Mouse (Mus musculus): ENCODE results near the gene Cxadr. TPM values are rescaled to one million over a fixed set of nuclear protein-coding genes. Genes with fewer than 3 reads are reported as not detected.

The Cxadr gene
- total and polyA plus RNA-seq, 3 experiments: 13.8 to 43.8 (median 40.5) TPM

- TF ChIP-seq POLR2A (IDR thresholded peaks at IDR 0.05; ENCODE audit: insufficient read depth, low read depth, low read length) (no peak), CTCF (IDR thresholded peaks at IDR 0.05) (no peak), EP300 (IDR thresholded peaks at IDR 0.05; ENCODE audit: insufficient read depth, low read depth, low read length) (no peak)
- Histone ChIP-seq H3K27ac (no peak overlapping the region), H3K27me3 (ENCODE audit: control insufficient read depth, insufficient read depth, low read length) (no peaks in the 10 kb centered on the region), H3K4me1 (ENCODE audit: control insufficient read depth, insufficient read depth, low read length) (peaks cover 2% of the 10 kb centered on the region; the same call in 1 of the 2 replicates), H3K4me3 (no peak overlapping the region), H3K36me3 (ENCODE audit: control insufficient read depth, insufficient read depth, low read length) (no peaks in the 10 kb centered on the region), H3K79me2 (replicated peaks; ENCODE audit: control insufficient read depth, insufficient read depth, low read length) (no peaks in the 10 kb centered on the region), H3K9ac (ENCODE audit: low read depth, low read length) (no peak overlapping the region)
- 78% methylated on average over 7 of the region's 7 CpGs for WGBS
- intact Hi-C loops (cut with DNase I): loop anchor here (5.0 kb wide), 1 partner anchor 62 kb away; no protein-coding TSS in a partner anchor
- DNase-seq: no peak
Observed at GRCm38 (mm10) chr16:78319711-78320110, 18.4 kb downstream of the Cxadr start.

- H3K4me1 ChIP-seq (ENCODE audit: control insufficient read depth, insufficient read depth, low read length): peaks cover 2% of the 10 kb centered on the region; the same call in 1 of the 2 replicates
- no peaks in the 10 kb centered on the region for H3K79me2 ChIP-seq (replicated peaks; ENCODE audit: control insufficient read depth, insufficient read depth, low read length)
- H3K36me3 ChIP-seq (ENCODE audit: control insufficient read depth, insufficient read depth, low read length): no peaks in the 10 kb centered on the region
- intact Hi-C loops (cut with DNase I): no loop called here
- H3K27ac ChIP-seq: no peak overlapping the region
- no peak for DNase-seq
- 26% methylated on average over 7 of the region's 7 CpGs for WGBS
- H3K4me3 ChIP-seq: no peak overlapping the region
- H3K27me3 ChIP-seq (ENCODE audit: control insufficient read depth, insufficient read depth, low read length): no peaks in the 10 kb centered on the region
- TF ChIP-seq POLR2A (IDR thresholded peaks at IDR 0.05; ENCODE audit: insufficient read depth, low read depth, low read length) (no peak), EP300 (IDR thresholded peaks at IDR 0.05; ENCODE audit: insufficient read depth, low read depth, low read length) (no peak), CTCF (IDR thresholded peaks at IDR 0.05) (no peak)
- no peak overlapping the region for H3K9ac ChIP-seq (ENCODE audit: low read depth, low read length)
Observed at GRCm38 (mm10) chr16:78321559-78321958, 20.3 kb downstream of the Cxadr start.

- intact Hi-C loops (cut with DNase I): no loop called here
- H3K4me1 ChIP-seq (ENCODE audit: control insufficient read depth, insufficient read depth, low read length): peaks cover 2% of the 10 kb centered on the region; the same call in 1 of the 2 replicates
- H3K27me3 ChIP-seq (ENCODE audit: control insufficient read depth, insufficient read depth, low read length): no peaks in the 10 kb centered on the region
- H3K27ac ChIP-seq: no peak overlapping the region
- H3K36me3 ChIP-seq (ENCODE audit: control insufficient read depth, insufficient read depth, low read length): no peaks in the 10 kb centered on the region
- H3K4me3 ChIP-seq: no peak overlapping the region
- no peaks in the 10 kb centered on the region for H3K79me2 ChIP-seq (replicated peaks; ENCODE audit: control insufficient read depth, insufficient read depth, low read length)
- TF ChIP-seq POLR2A (IDR thresholded peaks at IDR 0.05; ENCODE audit: insufficient read depth, low read depth, low read length) (no peak), CTCF (IDR thresholded peaks at IDR 0.05) (no peak), EP300 (IDR thresholded peaks at IDR 0.05; ENCODE audit: insufficient read depth, low read depth, low read length) (no peak)
- H3K9ac ChIP-seq (ENCODE audit: low read depth, low read length): no peak overlapping the region
- 35% methylated on average over 7 of the region's 7 CpGs for WGBS
- DNase-seq: no peak
Observed at GRCm38 (mm10) chr16:78322140-78322539, 20.9 kb downstream of the Cxadr start.

- DNase-seq: no peak
- no peaks in the 10 kb centered on the region for H3K27me3 ChIP-seq (ENCODE audit: control insufficient read depth, insufficient read depth, low read length)
- intact Hi-C loops (cut with DNase I): no loop called here
- H3K4me1 ChIP-seq (ENCODE audit: control insufficient read depth, insufficient read depth, low read length): no peaks in the 10 kb centered on the region
- H3K4me3 ChIP-seq: no peak overlapping the region
- no peaks in the 10 kb centered on the region for H3K36me3 ChIP-seq (ENCODE audit: control insufficient read depth, insufficient read depth, low read length)
- no peak overlapping the region for H3K27ac ChIP-seq
- WGBS: 44% methylated on average over 27 of the region's 27 CpGs
- no peak for TF ChIP-seq POLR2A (IDR thresholded peaks at IDR 0.05; ENCODE audit: insufficient read depth, low read depth, low read length)
- TF ChIP-seq EP300 (IDR thresholded peaks at IDR 0.05; ENCODE audit: insufficient read depth, low read depth, low read length): no peak
- TF ChIP-seq CTCF (IDR thresholded peaks at IDR 0.05): peak; percentile 20
- no peaks in the 10 kb centered on the region for H3K79me2 ChIP-seq (replicated peaks; ENCODE audit: control insufficient read depth, insufficient read depth, low read length)
- no peak overlapping the region for H3K9ac ChIP-seq (ENCODE audit: low read depth, low read length)
Observed at GRCm38 (mm10) chr16:78325972-78326848, 24.9 kb downstream of the Cxadr start.

- H3K27ac ChIP-seq: no peak overlapping the region
- no peaks in the 10 kb centered on the region for H3K36me3 ChIP-seq (ENCODE audit: control insufficient read depth, insufficient read depth, low read length)
- DNase-seq: no peak
- no peak overlapping the region for H3K4me3 ChIP-seq
- H3K4me1 ChIP-seq (ENCODE audit: control insufficient read depth, insufficient read depth, low read length): no peaks in the 10 kb centered on the region
- no peak for TF ChIP-seq CTCF (IDR thresholded peaks at IDR 0.05)
- TF ChIP-seq POLR2A (IDR thresholded peaks at IDR 0.05; ENCODE audit: insufficient read depth, low read depth, low read length): no peak
- WGBS: 78% methylated on average over 7 of the region's 7 CpGs
- H3K79me2 ChIP-seq (replicated peaks; ENCODE audit: control insufficient read depth, insufficient read depth, low read length): no peaks in the 10 kb centered on the region
- intact Hi-C loops (cut with DNase I): no loop called here
- H3K27me3 ChIP-seq (ENCODE audit: control insufficient read depth, insufficient read depth, low read length): no peaks in the 10 kb centered on the region
- no peak overlapping the region for H3K9ac ChIP-seq (ENCODE audit: low read depth, low read length)
Observed at GRCm38 (mm10) chr16:78327562-78327961, 26.3 kb downstream of the Cxadr start.

GRCm38 (mm10) chr16:78327999-78328398 is 26.7 kb downstream of the Cxadr start:
- no peak overlapping the region for H3K27ac ChIP-seq
- DNase-seq: no peak
- no peak overlapping the region for H3K4me3 ChIP-seq
- TF ChIP-seq CTCF (IDR thresholded peaks at IDR 0.05) (no peak), POLR2A (IDR thresholded peaks at IDR 0.05; ENCODE audit: insufficient read depth, low read depth, low read length) (no peak), EP300 (IDR thresholded peaks at IDR 0.05; ENCODE audit: insufficient read depth, low read depth, low read length) (no peak)
- no peaks in the 10 kb centered on the region for H3K27me3 ChIP-seq (ENCODE audit: control insufficient read depth, insufficient read depth, low read length)
- WGBS: 85% methylated on average over 12 of the region's 12 CpGs
- H3K79me2 ChIP-seq (replicated peaks; ENCODE audit: control insufficient read depth, insufficient read depth, low read length): no peaks in the 10 kb centered on the region
- H3K9ac ChIP-seq (ENCODE audit: low read depth, low read length): no peak overlapping the region
- no peaks in the 10 kb centered on the region for H3K36me3 ChIP-seq (ENCODE audit: control insufficient read depth, insufficient read depth, low read length)
- H3K4me1 ChIP-seq (ENCODE audit: control insufficient read depth, insufficient read depth, low read length): no peaks in the 10 kb centered on the region
- intact Hi-C loops (cut with DNase I): no loop called here

Measured in heart, adult 2 months (tissue).